8 mouse cellular contexts compared by ENCODE assay signal in genomic region chr7:46665236-46665635, GRCm38 (mm10). TPM values are rescaled to one million over a fixed set of nuclear protein-coding genes. Genes with fewer than 3 reads are reported as not detected.
DNase-seq lines count a peak whose midpoint lies in the region; ATAC-seq and TF ChIP-seq lines count a peak whose summit lies in the region.

No protein-coding gene starts in this region.

- H3ac ChIP-seq in C2C12 (ENCODE audit: control insufficient read depth, insufficient read length, low read depth), result no peak overlapping the region

- no peak overlapping the region for H3K9ac ChIP-seq in kidney, embryonic 16.5 days (replicated peaks; ENCODE audit: low read length)
- H3K9ac ChIP-seq in liver, embryonic 11.5 days (ENCODE audit: low read depth, low read length), result no peak overlapping the region

- no peak overlapping the region for H3K4me3 ChIP-seq in kidney, embryonic 16.5 days (ENCODE audit: low read length)
- H3K4me3 ChIP-seq in C2C12 (ENCODE audit: insufficient read depth, poor library complexity, severe bottlenecking), result no peak overlapping the region
- no peak overlapping the region for H3K4me3 ChIP-seq in liver, embryonic 11.5 days (ENCODE audit: low read depth, low read length)
- H3K4me3 ChIP-seq in heart, embryonic 10.5 days, result no peak overlapping the region

- H3K27ac ChIP-seq in kidney, embryonic 16.5 days (ENCODE audit: low read length), result no peak overlapping the region
- H3K27ac ChIP-seq in liver, embryonic 11.5 days (ENCODE audit: low read depth, low read length), result no peak overlapping the region
- no peak overlapping the region for H3K27ac ChIP-seq in heart, embryonic 10.5 days

- no peaks in the 10 kb centered on the region for H3K36me3 ChIP-seq in kidney, embryonic 16.5 days (ENCODE audit: insufficient read depth, low read length)
- H3K36me3 ChIP-seq in C2C12 (ENCODE audit: control insufficient read depth, insufficient read depth), result no peaks in the 10 kb centered on the region
- no peaks in the 10 kb centered on the region for H3K36me3 ChIP-seq in liver, embryonic 11.5 days (ENCODE audit: control insufficient read depth, insufficient read depth, low read length)
- no peaks in the 10 kb centered on the region for H3K36me3 ChIP-seq in heart, embryonic 10.5 days

- 0 out of 2 replicates have a peak, but pooled peaks cover 10% of the 10 kb centered on the region for H3K4me1 ChIP-seq in kidney, embryonic 16.5 days (ENCODE audit: insufficient read depth, low read length)
- H3K4me1 ChIP-seq in liver, embryonic 11.5 days (replicated peaks; ENCODE audit: control insufficient read depth, insufficient read depth, low read length), result no peaks in the 10 kb centered on the region; the same call in 1 of the 2 replicates
- H3K4me1 ChIP-seq in heart, embryonic 10.5 days, result peaks cover 7% of the 10 kb centered on the region; the same call in 1 of the 2 replicates

- peak; percentile 26 for TF ChIP-seq CTCF in C2C12 (IDR thresholded peaks at IDR 0.05; ENCODE audit: control insufficient read depth, insufficient read depth, insufficient read length)

- no peak for ATAC-seq in kidney, embryonic 16.5 days (ENCODE audit: low FRiP score, low TSS enrichment)
- ATAC-seq in liver, embryonic 11.5 days (replicated peaks; ENCODE audit: low FRiP score), result no peak
- no peak for ATAC-seq in inflammation-experienced regulatory T-cells, adult 6 months

- H3K4me2 ChIP-seq in kidney, embryonic 16.5 days (replicated peaks; ENCODE audit: low read depth, low read length), result no peak overlapping the region
- H3K4me2 ChIP-seq in liver, embryonic 11.5 days, result no peak overlapping the region

- 23% methylated on average over 9 of the region's 9 CpGs for WGBS in kidney, embryonic 16.5 days
- 34% methylated on average over 9 of the region's 9 CpGs for WGBS in liver, embryonic 11.5 days
- 34% methylated on average over 9 of the region's 9 CpGs for WGBS in heart, embryonic 10.5 days

- DNase-seq in kidney, adult 18-20 months, result peak; percentile 31
- peak; percentile 15 for DNase-seq in 3134 (ENCODE audit: extremely low read depth, insufficient read length, low spot score)
- DNase-seq in cerebellum, postnatal 14 days, result peak; percentile 76 to 84
- DNase-seq in liver, embryonic 11.5 days (ENCODE audit: low spot score), result peak; percentile 41
- no peak for DNase-seq in heart, embryonic 10.5 days (ENCODE audit: low spot score)

- no peaks in the 10 kb centered on the region for H3K79me3 ChIP-seq in C2C12 (ENCODE audit: low read depth)

- peaks cover 16% of the 10 kb centered on the region; the same call in 1 of the 2 replicates for H3K27me3 ChIP-seq in kidney, embryonic 16.5 days (ENCODE audit: insufficient read depth, low read length)
- H3K27me3 ChIP-seq in C2C12 (ENCODE audit: control insufficient read depth, insufficient read depth, insufficient read length), result peaks cover 27% of the 10 kb centered on the region
- H3K27me3 ChIP-seq in liver, embryonic 11.5 days (replicated peaks; ENCODE audit: control insufficient read depth, insufficient read depth, low read length), result peaks cover 26% of the 10 kb centered on the region
- H3K27me3 ChIP-seq in heart, embryonic 10.5 days (ENCODE audit: insufficient read depth, poor library complexity, severe bottlenecking), result peaks cover 46% of the 10 kb centered on the region

- no peaks in the 10 kb centered on the region for H3K79me2 ChIP-seq in C2C12 (ENCODE audit: control insufficient read depth, insufficient read depth)

- no peaks in the 10 kb centered on the region for H3K9me3 ChIP-seq in kidney, embryonic 16.5 days (ENCODE audit: low read length)
- H3K9me3 ChIP-seq in liver, embryonic 11.5 days (ENCODE audit: control insufficient read depth, low read length), result no peaks in the 10 kb centered on the region
- H3K9me3 ChIP-seq in heart, embryonic 10.5 days, result no peaks in the 10 kb centered on the region

TF ChIP-seq in C2C12, 6 proteins besides CTCF, POLR2A, EP300 and RAD21:
- TF ChIP-seq MAX (IDR thresholded peaks at IDR 0.05), result peak; percentile 13
- TF ChIP-seq USF1 (IDR thresholded peaks at IDR 0.05; ENCODE audit: low read depth), result no peak
- no peak for TF ChIP-seq FOSL1 (IDR thresholded peaks at IDR 0.05; ENCODE audit: insufficient read depth, low read length, poor library complexity, severe bottlenecking)

RNA-seq across cellular contexts. Expression of gene Tph1, which starts 7.1 kb away (rescaled TPM):
- 1.9 and 2.2 TPM in 2 replicates for polyA plus RNA-seq in kidney, embryonic 16.5 days (2015; fragmentation: Nextera tagmentation; extraction: Ambion mirVana)
- 0.18 TPM for polyA plus RNA-seq in C2C12 (2012; fragmentation: generic; extraction: Trizol)
- 0.11 and 0.30 TPM in 2 replicates for polyA plus RNA-seq in liver, embryonic 11.5 days (2014; fragmentation: Nextera tagmentation; extraction: Ambion mirVana)
- polyA plus RNA-seq in inflammation-experienced regulatory T-cells, adult 6 months (2017; shearing (Covaris generic)), result 1 to 10 TPM in 2 of 3 experiments, not detected in 1; 1.5 to 1.7 TPM
- 0.19 TPM in 1 of 2 replicates, not detected in the other for polyA plus RNA-seq in heart, embryonic 10.5 days (2016; fragmentation: Nextera tagmentation; extraction: Ambion mirVana)

RNA-seq across cellular contexts. Expression of gene Sergef, which starts 25.6 kb away (rescaled TPM):
- 14.7 and 16.5 TPM in 2 replicates for polyA plus RNA-seq in kidney, embryonic 16.5 days (2015; fragmentation: Nextera tagmentation; extraction: Ambion mirVana)
- 8.6 TPM for polyA plus RNA-seq in C2C12 (2012; fragmentation: generic; extraction: Trizol)
- polyA plus RNA-seq in liver, embryonic 11.5 days (2014; fragmentation: Nextera tagmentation; extraction: Ambion mirVana), result 13.2 and 15.7 TPM in 2 replicates
- 10 to 100 TPM; 17.1 to 20.4 (median 18.8) TPM for polyA plus RNA-seq in inflammation-experienced regulatory T-cells, adult 6 months (2017; shearing (Covaris generic))
- 12.0 and 12.5 TPM in 2 replicates for polyA plus RNA-seq in heart, embryonic 10.5 days (2016; fragmentation: Nextera tagmentation; extraction: Ambion mirVana)

RNA-seq across cellular contexts. Expression of gene Saal1, which starts 45.2 kb away (rescaled TPM):
- polyA plus RNA-seq in kidney, embryonic 16.5 days (2015; fragmentation: Nextera tagmentation; extraction: Ambion mirVana), result 33.3 and 34.1 TPM in 2 replicates
- polyA plus RNA-seq in C2C12 (2012; fragmentation: generic; extraction: Trizol), result 17.7 TPM
- polyA plus RNA-seq in liver, embryonic 11.5 days (2014; fragmentation: Nextera tagmentation; extraction: Ambion mirVana), result 30.7 and 32.7 TPM in 2 replicates
- 10 to 100 TPM; 17.8 to 22.5 (median 18.4) TPM for polyA plus RNA-seq in inflammation-experienced regulatory T-cells, adult 6 months (2017; shearing (Covaris generic))
- polyA plus RNA-seq in heart, embryonic 10.5 days (2016; fragmentation: Nextera tagmentation; extraction: Ambion mirVana), result 18.7 and 26.4 TPM in 2 replicates

RNA-seq across cellular contexts. Expression of gene Saa3, which starts 50.3 kb away (rescaled TPM):
- 0.57 TPM in 1 of 2 replicates, not detected in the other for polyA plus RNA-seq in kidney, embryonic 16.5 days (2015; fragmentation: Nextera tagmentation; extraction: Ambion mirVana)
- polyA plus RNA-seq in C2C12 (2012; fragmentation: generic; extraction: Trizol), result 0.34 TPM
- polyA plus RNA-seq in liver, embryonic 11.5 days (2014; fragmentation: Nextera tagmentation; extraction: Ambion mirVana), result 0.29 and 0.78 TPM in 2 replicates
- not detected for polyA plus RNA-seq in inflammation-experienced regulatory T-cells, adult 6 months (2017; shearing (Covaris generic))
- 0.21 TPM in 1 of 2 replicates, not detected in the other for polyA plus RNA-seq in heart, embryonic 10.5 days (2016; fragmentation: Nextera tagmentation; extraction: Ambion mirVana)
